Mouse (Mus musculus): ENCODE results near the gene Spn.

DNA sequence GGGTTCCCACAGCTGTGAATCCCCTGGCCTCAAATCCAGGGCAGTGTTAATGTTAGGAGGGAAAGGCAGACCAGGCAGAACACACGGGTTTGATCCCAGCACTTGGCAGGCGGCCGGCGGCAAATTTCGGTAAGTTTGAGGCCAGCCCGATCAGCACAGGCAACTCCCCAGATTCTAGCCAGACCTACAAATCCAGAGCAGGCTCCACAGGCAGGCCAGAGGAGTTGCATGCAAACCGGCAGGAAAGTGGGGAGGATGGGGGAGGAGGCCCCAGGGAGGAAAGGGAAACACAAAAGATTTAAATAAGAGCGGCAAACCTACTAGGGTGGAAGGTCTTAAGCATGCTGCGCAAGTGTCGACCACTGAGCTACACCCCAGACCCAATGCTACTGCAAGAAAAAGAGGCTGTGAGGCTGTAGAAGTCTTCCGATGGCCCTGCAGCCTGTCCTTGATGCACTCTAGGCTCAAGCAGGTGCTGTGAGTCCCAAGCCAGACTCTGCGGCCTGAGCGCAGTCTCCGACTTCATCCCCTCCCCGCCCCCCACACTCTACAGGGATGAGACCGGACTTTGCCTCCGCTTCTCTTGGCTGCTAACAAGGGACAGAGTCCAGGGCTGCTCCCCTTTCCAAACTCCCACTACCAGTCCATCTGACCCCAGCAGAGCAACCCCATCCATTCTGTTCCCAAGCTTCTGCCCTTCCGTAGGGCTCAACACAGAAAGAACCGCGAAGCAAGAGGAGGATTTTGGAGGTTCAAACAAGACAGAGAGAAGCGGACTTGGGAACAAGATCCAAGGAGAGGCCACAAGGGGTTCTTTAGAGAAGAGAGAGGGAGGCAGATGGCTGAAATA lies 16.3 kb downstream of the Spn start:
- TF ChIP-seq CTCF (IDR thresholded peaks at IDR 0.05; ENCODE audit: extremely low read depth, insufficient read depth, insufficient read length, insufficient replicate concordance) (no peak), POLR2A (IDR thresholded peaks at IDR 0.05; ENCODE audit: low read depth, low read length) (no peak)

Measured in spleen, adult 2 months (tissue).